Mouse (Mus musculus) hindbrain, embryonic 10.5 days (tissue): ENCODE measurements at regions not wholly inside any gene's neighbourhood (a gene's known extent, or its start where the extent isn't known, plus 50 kb on each side); places are given as distances from the start of the nearest gene placed in this dataset.
A peak's percentile ranks its signal among the peaks of the same experiment; 100 is the strongest.

Experiments used
- DNase-seq: peaks from one replicate; pipeline ENCODE4 v3.0.0-alpha.2; 2017; ENCODE audit warnings: low spot score
- H3K27ac ChIP-seq: fragments of 300-500 bp; sonication (generic); 2 replicates; pipeline ENCODE4 v1.5.1; 2016; ENCODE audit warnings: mild to moderate bottlenecking, moderate library complexity
- H3K27me3 ChIP-seq: fragments of 300-500 bp; sonication (generic); 2 replicates; pipeline ENCODE4 v1.6.1; 2016; ENCODE audit warnings: mild to moderate bottlenecking; ENCODE audit not compliant: poor library complexity, insufficient read depth, severe bottlenecking
- H3K36me3 ChIP-seq: fragments of 300-500 bp; sonication (generic); 2 replicates; pipeline ENCODE4 v1.6.1; 2016; ENCODE audit warnings: mild to moderate bottlenecking, moderate library complexity
- H3K4me1 ChIP-seq: fragments of 300-500 bp; sonication (generic); replicated peaks from 2 replicates; pipeline ENCODE4 v1.6.1; 2016; ENCODE audit warnings: mild to moderate bottlenecking
- H3K4me3 ChIP-seq: fragments of 300-500 bp; sonication (generic); 2 replicates; pipeline ENCODE4 v1.5.1; 2016; ENCODE audit warnings: mild to moderate bottlenecking, moderate library complexity
- H3K9me3 ChIP-seq: fragments of 300-500 bp; sonication (generic); 2 replicates; pipeline ENCODE4 v1.6.1; 2016; ENCODE audit warnings: mild to moderate bottlenecking, moderate library complexity
- WGBS: fragments of 180-500 bp; shearing (Covaris S2); methylation state at CpG from one replicate; pipeline ENCODE4 v1.1.7; 2016; 5-methylcytosine and 5-hydroxymethylcytosine counted together

GRCm38 (mm10) chr12:107708812-107709211 is 220.4 kb downstream of the 3110018I06Rik start:
- DNase-seq: no peak
- H3K9me3 ChIP-seq: peaks cover 7% of the 10 kb centered on the region; the same call in 1 of the 2 replicates
- H3K27me3 ChIP-seq: no peaks in the 10 kb centered on the region; the same call in 1 of the 2 replicates
- no peak overlapping the region for H3K27ac ChIP-seq
- WGBS: 85% methylated on average over 6 of the region's 6 CpGs
- H3K36me3 ChIP-seq: no peaks in the 10 kb centered on the region
- no peak overlapping the region for H3K4me3 ChIP-seq
- H3K4me1 ChIP-seq: peaks cover 34% of the 10 kb centered on the region

DNA sequence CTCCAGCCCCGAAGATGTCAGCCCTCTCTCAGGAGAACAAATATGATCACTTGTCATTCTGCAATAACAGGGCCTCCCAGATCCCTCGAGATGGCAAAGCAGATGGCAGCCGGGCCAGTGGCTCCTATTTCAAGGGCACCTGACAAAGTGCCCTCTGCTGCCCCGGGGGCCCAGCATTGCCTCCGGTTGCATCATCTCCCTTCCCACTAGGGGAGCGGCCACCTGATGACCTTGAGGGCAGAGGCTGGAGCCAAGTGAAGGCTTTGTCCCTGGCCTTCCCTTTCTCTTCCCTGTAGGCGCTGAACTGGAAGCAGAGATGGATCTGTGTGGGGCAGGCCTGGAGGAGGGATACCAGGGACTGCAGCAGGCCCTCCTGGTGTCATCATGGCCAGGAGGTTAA is 222.6 kb downstream of the 3110018I06Rik start:
- DNase-seq: peak; percentile 44
- H3K27ac ChIP-seq: peak overlapping the region; percentile 53
- H3K4me1 ChIP-seq: peaks cover 37% of the 10 kb centered on the region
- no peak overlapping the region for H3K4me3 ChIP-seq
- H3K9me3 ChIP-seq: peaks cover 7% of the 10 kb centered on the region; the same call in 1 of the 2 replicates
- no peaks in the 10 kb centered on the region for H3K36me3 ChIP-seq
- 52% methylated on average over 7 of the region's 7 CpGs for whole genome bisulfite sequencing
- H3K27me3 ChIP-seq: no peaks in the 10 kb centered on the region; the same call in 1 of the 2 replicates

DNA sequence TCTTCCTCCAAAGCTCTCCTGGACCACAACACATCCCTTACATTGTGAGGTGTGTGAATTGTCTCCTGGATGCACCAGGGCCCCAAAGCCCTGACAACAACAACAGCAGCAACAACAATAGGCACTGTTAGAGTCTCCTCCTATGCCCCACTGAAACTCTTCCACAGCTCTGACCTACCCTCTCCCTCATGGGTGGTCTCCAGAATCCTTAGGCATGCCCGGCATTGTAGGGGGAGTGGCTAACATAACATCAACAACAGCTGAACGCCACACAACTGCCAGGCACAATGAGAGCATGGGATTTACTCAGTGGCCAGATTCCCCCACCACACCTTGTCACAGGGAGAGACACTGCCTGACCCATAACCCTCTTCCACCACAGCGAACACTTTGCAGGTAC is 223.2 kb downstream of the 3110018I06Rik start:
- no peak overlapping the region for H3K4me3 ChIP-seq
- H3K27me3 ChIP-seq: no peaks in the 10 kb centered on the region; the same call in 1 of the 2 replicates
- peaks cover 7% of the 10 kb centered on the region; the same call in 1 of the 2 replicates for H3K9me3 ChIP-seq
- peak overlapping the region; percentile 53; the same call in 1 of the 2 replicates for H3K27ac ChIP-seq
- WGBS: 43% methylated on average over 3 of the region's 3 CpGs
- H3K36me3 ChIP-seq: no peaks in the 10 kb centered on the region
- DNase-seq: no peak
- peaks cover 37% of the 10 kb centered on the region for H3K4me1 ChIP-seq

DNA sequence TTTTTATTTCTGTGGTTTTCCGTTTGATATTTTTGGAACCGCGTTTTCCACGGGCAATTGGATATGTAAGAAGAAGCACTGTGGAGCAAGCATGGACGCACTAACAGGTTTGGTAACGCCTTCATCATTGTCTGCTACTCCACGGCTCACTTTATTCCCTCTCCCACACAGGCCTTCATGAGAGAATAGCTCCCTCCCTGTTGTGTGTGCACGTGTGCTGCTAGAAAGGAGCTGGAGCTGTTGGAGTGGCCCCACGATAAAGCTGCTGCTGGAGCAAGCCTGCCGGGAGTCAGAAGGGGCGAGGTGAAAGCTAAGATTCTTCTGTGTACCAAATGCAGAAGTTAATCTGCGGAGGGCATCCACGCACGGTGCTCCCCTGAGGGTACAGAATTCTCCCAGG is 224.8 kb downstream of the 3110018I06Rik start:
- Histone ChIP-seq H3K4me1 (peaks cover 43% of the 10 kb centered on the region), H3K4me3 (no peak overlapping the region)
- 58% methylated on average over 14 of the region's 14 CpGs for WGBS

DNA sequence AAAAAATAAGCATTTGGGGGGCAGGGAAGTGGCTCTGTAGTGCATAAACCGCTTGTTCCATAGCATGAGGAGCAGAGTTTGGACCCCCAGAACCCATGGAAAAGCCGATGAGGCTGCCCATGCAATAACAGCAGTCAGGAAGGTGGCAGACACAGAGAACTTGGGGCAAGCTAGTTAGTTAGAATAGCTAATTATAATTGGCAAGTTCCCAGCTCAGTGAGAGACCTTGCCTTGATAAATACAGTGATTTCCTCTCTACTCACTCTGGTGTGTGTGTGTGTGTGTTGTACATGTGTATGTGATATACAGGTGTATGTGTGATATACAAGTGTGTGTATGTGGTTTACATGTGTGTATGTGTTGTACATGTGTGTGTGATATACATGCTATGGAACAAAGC is 226.4 kb downstream of the 3110018I06Rik start:
- DNase-seq: no peak
- H3K4me3 ChIP-seq: no peak overlapping the region
- H3K9me3 ChIP-seq: no peaks in the 10 kb centered on the region
- no peaks in the 10 kb centered on the region for H3K36me3 ChIP-seq
- no peak overlapping the region for H3K27ac ChIP-seq
- peaks cover 47% of the 10 kb centered on the region for H3K4me1 ChIP-seq
- H3K27me3 ChIP-seq: no peaks in the 10 kb centered on the region; the same call in 1 of the 2 replicates
- 88% methylated on average over 2 of the region's 2 CpGs for WGBS

More for the DNA sequence above, 224.8 kb downstream of the 3110018I06Rik start:
- Histone ChIP-seq H3K27ac (peak overlapping the region; percentile 53; the same call in 1 of the 2 replicates), H3K36me3 (no peaks in the 10 kb centered on the region), H3K27me3 (no peaks in the 10 kb centered on the region; the same call in 1 of the 2 replicates), H3K9me3 (no peaks in the 10 kb centered on the region)
- DNase-seq: no peak

DNA sequence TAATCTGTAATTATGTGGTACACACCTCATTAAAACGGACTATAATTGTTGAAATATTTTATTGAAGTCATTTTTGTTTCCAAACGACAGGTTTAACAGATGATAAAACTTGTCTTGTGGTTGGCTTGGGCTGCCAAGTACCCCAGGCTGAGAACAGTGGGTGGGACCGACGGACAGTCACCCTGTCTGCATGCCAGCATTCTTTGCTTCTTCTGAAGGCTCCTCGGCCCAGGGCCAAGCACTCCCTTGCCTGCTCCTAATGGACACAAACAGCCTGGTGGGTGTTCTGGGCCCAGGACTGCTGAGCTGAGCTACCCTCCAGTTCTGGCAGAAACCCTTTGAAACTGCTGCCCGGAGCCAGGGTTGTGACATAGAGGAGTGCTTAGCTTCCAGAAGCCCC is 227.4 kb downstream of the 3110018I06Rik start:
- no peak for DNase-seq
- Histone ChIP-seq H3K9me3 (no peaks in the 10 kb centered on the region), H3K27me3 (no peaks in the 10 kb centered on the region; the same call in 1 of the 2 replicates), H3K36me3 (no peaks in the 10 kb centered on the region), H3K27ac (no peak overlapping the region), H3K4me3 (no peak overlapping the region), H3K4me1 (peaks cover 41% of the 10 kb centered on the region)
- WGBS: 75% methylated on average over 6 of the region's 6 CpGs

GRCm38 (mm10) chr12:107720941-107721340 is 232.5 kb downstream of the 3110018I06Rik start:
- DNase-seq: no peak
- no peak overlapping the region for H3K27ac ChIP-seq
- H3K4me3 ChIP-seq: no peak overlapping the region
- no peaks in the 10 kb centered on the region for H3K9me3 ChIP-seq
- H3K36me3 ChIP-seq: no peaks in the 10 kb centered on the region
- no peaks in the 10 kb centered on the region; the same call in 1 of the 2 replicates for H3K27me3 ChIP-seq
- 80% methylated on average over 6 of the region's 6 CpGs for WGBS
- peaks cover 39% of the 10 kb centered on the region for H3K4me1 ChIP-seq

DNA sequence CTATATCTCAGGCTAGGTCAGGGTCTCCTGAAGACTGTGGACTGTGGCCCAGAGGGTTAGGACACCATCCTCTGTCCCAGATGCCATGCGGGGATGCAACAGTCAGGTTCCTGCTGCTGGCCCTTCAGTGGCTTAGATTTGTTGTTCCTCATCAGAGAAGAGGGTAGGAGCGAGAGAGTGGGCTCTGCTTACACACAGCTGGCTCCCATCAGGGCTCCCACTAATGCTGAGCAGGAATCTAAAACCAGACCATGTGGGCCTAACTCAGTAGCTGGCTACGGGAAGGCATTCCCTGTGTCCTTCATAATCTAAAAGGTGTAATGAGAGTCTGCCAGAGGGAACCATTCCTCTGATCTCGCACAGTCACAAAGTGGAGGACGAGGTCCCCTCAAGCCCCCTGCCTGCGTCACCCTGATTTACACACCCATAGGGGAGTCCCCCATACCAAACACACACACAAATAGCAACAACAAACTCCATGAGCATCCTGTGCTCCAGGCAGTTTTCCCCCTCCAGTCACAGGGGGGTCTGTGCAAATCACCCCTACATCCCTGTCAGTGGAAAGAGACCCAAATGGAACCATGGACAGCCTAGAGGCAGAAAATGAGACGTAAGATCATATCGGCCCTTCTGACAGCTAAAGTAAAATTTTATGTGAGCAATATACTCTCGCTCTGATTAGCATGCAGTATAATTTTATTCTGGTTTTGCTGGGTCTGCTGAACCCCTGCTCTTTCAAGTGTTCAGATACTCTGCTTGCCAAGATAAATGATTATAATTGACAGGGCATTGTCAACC is 234.8 kb downstream of the 3110018I06Rik start:
- peak overlapping the region; percentile 79 for H3K27ac ChIP-seq
- peaks cover 6% of the 10 kb centered on the region; the same call in 1 of the 2 replicates for H3K9me3 ChIP-seq
- DNase-seq: no peak

DNA sequence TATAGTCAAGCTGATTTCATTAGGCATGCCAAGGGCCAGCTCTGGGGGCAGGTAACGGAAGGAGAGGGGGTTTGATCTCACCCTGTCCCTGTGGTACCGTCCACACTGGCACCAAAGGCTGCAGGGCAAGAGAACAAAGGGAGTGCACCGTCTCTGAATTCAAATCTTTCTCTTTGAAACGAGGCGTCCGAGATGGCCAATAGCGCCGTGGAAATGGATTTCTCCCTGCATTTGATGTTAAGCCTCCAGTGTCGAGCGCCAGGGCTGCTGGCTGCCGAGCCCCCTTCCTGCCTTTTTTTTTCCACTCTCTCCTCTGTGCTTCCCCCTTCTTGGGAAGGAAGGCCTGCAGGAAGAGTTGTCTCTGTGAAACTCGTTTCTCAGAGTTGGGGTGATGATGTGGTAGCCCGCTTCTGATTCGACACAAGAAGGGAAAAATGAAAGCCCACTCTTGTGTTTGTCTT is 235.5 kb downstream of the 3110018I06Rik start:
- Histone ChIP-seq H3K9me3 (peaks cover 6% of the 10 kb centered on the region; the same call in 1 of the 2 replicates), H3K27me3 (no peaks in the 10 kb centered on the region; the same call in 1 of the 2 replicates), H3K27ac (peak overlapping the region; percentile 79), H3K4me1 (peaks cover 28% of the 10 kb centered on the region), H3K4me3 (no peak overlapping the region), H3K36me3 (no peaks in the 10 kb centered on the region)
- 49% methylated on average over 14 of the region's 14 CpGs for WGBS
- DNase-seq: no peak

More for the DNA sequence above, 234.8 kb downstream of the 3110018I06Rik start:
- WGBS: 78% methylated on average over 9 of the region's 9 CpGs
- Histone ChIP-seq H3K27me3 (no peaks in the 10 kb centered on the region; the same call in 1 of the 2 replicates), H3K4me3 (no peak overlapping the region), H3K36me3 (no peaks in the 10 kb centered on the region), H3K4me1 (peaks cover 31% of the 10 kb centered on the region)

DNA sequence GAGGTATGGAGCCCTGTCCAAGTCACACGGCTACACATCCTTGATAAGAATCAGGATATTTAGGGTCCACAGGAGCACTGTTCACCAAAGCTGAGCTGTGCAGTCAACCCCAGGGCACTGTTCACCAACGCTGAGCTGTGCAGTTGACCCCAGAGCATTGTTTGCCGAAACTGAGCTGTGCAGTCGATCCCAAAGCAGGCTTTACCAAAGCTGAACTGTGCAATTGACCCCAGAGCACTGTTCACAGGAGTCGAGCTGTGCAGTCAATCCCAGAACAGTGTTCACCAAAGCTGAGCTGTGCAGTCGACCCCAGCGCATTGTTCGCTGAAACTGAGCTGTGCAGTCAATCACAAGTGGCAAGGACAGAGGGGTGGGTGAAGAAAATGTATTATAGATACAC is 236.0 kb downstream of the 3110018I06Rik start:
- 22% methylated on average over 8 of the region's 8 CpGs for WGBS
- peak; percentile 42 for DNase-seq

GRCm38 (mm10) chr12:107728865-107729264 is 240.4 kb downstream of the 3110018I06Rik start:
- DNase-seq: no peak
- Histone ChIP-seq H3K27me3 (no peaks in the 10 kb centered on the region), H3K36me3 (no peaks in the 10 kb centered on the region), H3K4me3 (no peak overlapping the region), H3K4me1 (peaks cover 14% of the 10 kb centered on the region), H3K27ac (no peak overlapping the region), H3K9me3 (peaks cover 9% of the 10 kb centered on the region; the same call in 1 of the 2 replicates)
- WGBS: 75% methylated on average over 6 of the region's 6 CpGs

More for the DNA sequence above, 236.0 kb downstream of the 3110018I06Rik start:
- no peaks in the 10 kb centered on the region for H3K36me3 ChIP-seq
- H3K4me1 ChIP-seq: peaks cover 28% of the 10 kb centered on the region
- H3K4me3 ChIP-seq: no peak overlapping the region
- peaks cover 8% of the 10 kb centered on the region; the same call in 1 of the 2 replicates for H3K9me3 ChIP-seq
- H3K27ac ChIP-seq: peak overlapping the region; percentile 79
- H3K27me3 ChIP-seq: no peaks in the 10 kb centered on the region; the same call in 1 of the 2 replicates

DNA sequence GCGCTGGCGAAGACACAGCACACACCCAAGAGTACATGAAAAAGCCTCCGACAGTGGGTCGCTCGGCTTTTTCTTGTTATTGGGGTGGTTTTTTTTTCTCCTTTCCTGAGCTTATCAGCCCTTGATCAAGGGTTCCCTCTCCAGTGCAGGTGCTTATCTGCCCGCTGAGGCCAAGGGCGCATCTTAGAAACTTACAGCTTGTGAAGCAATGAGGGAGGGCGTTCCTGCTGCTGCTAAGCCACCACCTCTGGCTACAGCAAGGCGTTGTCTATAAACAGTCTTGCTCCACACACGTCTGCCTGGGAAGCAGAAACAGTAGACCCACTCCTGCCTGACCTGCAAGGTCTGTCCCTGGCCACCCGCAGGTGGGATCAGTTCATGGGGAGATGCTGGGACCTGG is 240.9 kb downstream of the 3110018I06Rik start:
- H3K27ac ChIP-seq: no peak overlapping the region
- DNase-seq: no peak
- H3K4me3 ChIP-seq: no peak overlapping the region
- H3K36me3 ChIP-seq: no peaks in the 10 kb centered on the region
- WGBS: 85% methylated on average over 11 of the region's 11 CpGs
- H3K9me3 ChIP-seq: peaks cover 9% of the 10 kb centered on the region; the same call in 1 of the 2 replicates
- H3K27me3 ChIP-seq: no peaks in the 10 kb centered on the region
- H3K4me1 ChIP-seq: peaks cover 9% of the 10 kb centered on the region

DNA sequence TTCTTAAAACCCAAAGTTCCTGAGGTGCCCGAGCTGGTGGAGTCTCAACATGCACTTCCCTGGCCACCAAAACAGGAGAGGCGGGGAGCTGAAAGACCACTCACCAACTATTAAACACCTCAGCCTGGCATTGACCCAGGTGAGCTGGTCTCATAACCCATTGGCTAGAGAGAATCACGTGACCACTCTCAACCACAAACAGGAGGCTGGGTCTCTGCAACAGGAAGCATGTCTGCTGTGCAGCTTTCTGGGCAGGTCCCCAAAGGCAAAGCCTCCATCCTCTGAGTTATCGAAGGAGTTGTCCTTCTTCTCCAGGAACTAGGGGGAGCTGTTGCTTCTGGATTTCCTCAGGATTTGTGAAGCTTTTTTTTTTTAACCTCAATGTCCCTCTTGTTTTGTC is 242.5 kb downstream of the 3110018I06Rik start:
- 78% methylated on average over 4 of the region's 4 CpGs for WGBS
- peaks cover 9% of the 10 kb centered on the region; the same call in 1 of the 2 replicates for H3K9me3 ChIP-seq
- H3K4me3 ChIP-seq: no peak overlapping the region
- no peak overlapping the region for H3K27ac ChIP-seq
- H3K36me3 ChIP-seq: no peaks in the 10 kb centered on the region
- DNase-seq: no peak
- no peaks in the 10 kb centered on the region for H3K27me3 ChIP-seq
- no peaks in the 10 kb centered on the region for H3K4me1 ChIP-seq
